Mouse (Mus musculus): Measurements from ENCODE around the gene E330021D16Rik.
"Not testable (repeated sequence)": the region's sequence is repeated elsewhere in the genome, so short reads cannot be mapped to it uniquely, and the experiment has no call there.

Gene E330021D16Rik

GRCm38 (mm10) chr6:136415133-136415775 is at the start of gene E330021D16Rik:
TSS of gene E330021D16Rik (minus strand) at chr6:136415569.
- DNase-seq (ENCODE audit: low read depth, low spot score): no peak

GRCm38 (mm10) chr6:136465021-136465420 is 49.7 kb upstream of the E330021D16Rik start:
- no peak for DNase-seq (ENCODE audit: low read depth, low spot score)

GRCm38 (mm10) chr6:136464121-136464621 is 48.8 kb upstream of the E330021D16Rik start:
- no peak for DNase-seq (ENCODE audit: low read depth, low spot score)

GRCm38 (mm10) chr6:136463491-136463890 is 48.1 kb upstream of the E330021D16Rik start:
- DNase-seq (ENCODE audit: low read depth, low spot score): no peak

- DNase-seq (ENCODE audit: low read depth, low spot score): no peak
Measured at GRCm38 (mm10) chr6:136459156-136459555, 43.8 kb upstream of the E330021D16Rik start.

GRCm38 (mm10) chr6:136456302-136456701 is 40.9 kb upstream of the E330021D16Rik start:
- no peak for DNase-seq (ENCODE audit: low read depth, low spot score)

- no peak for DNase-seq (ENCODE audit: low read depth, low spot score)
Measured at GRCm38 (mm10) chr6:136455696-136456095, 40.3 kb upstream of the E330021D16Rik start.

- no peak for DNase-seq (ENCODE audit: low read depth, low spot score)
Measured at GRCm38 (mm10) chr6:136452623-136453022, 37.3 kb upstream of the E330021D16Rik start.

- no peak for DNase-seq (ENCODE audit: low read depth, low spot score)
Measured at GRCm38 (mm10) chr6:136450863-136451262, 35.5 kb upstream of the E330021D16Rik start.

- DNase-seq (ENCODE audit: low read depth, low spot score): no peak
Measured at GRCm38 (mm10) chr6:136449930-136450329, 34.6 kb upstream of the E330021D16Rik start.

- DNase-seq (ENCODE audit: low read depth, low spot score): no peak
Measured at GRCm38 (mm10) chr6:136449270-136449692, 33.9 kb upstream of the E330021D16Rik start.

GRCm38 (mm10) chr6:136439205-136439604 is 23.8 kb upstream of the E330021D16Rik start:
- DNase-seq (ENCODE audit: low read depth, low spot score): not testable (repeated sequence)

GRCm38 (mm10) chr6:136436151-136436550 is 20.8 kb upstream of the E330021D16Rik start:
- DNase-seq (ENCODE audit: low read depth, low spot score): not testable (repeated sequence)

GRCm38 (mm10) chr6:136433573-136433972 is 18.2 kb upstream of the E330021D16Rik start:
- DNase-seq (ENCODE audit: low read depth, low spot score): no peak

- DNase-seq (ENCODE audit: low read depth, low spot score): no peak
Measured at GRCm38 (mm10) chr6:136431896-136432248, 16.5 kb upstream of the E330021D16Rik start.

GRCm38 (mm10) chr6:136431169-136431895 is 16.0 kb upstream of the E330021D16Rik start:
- DNase-seq (ENCODE audit: low read depth, low spot score): no peak

GRCm38 (mm10) chr6:136429441-136429840 is 14.1 kb upstream of the E330021D16Rik start:
- no peak for DNase-seq (ENCODE audit: low read depth, low spot score)

- DNase-seq (ENCODE audit: low read depth, low spot score): no peak
Measured at GRCm38 (mm10) chr6:136428412-136428811, 13.0 kb upstream of the E330021D16Rik start.

GRCm38 (mm10) chr6:136427240-136427639 is 11.9 kb upstream of the E330021D16Rik start:
- DNase-seq (ENCODE audit: low read depth, low spot score): no peak

- no peak for DNase-seq (ENCODE audit: low read depth, low spot score)
Measured at GRCm38 (mm10) chr6:136425956-136426355, 10.6 kb upstream of the E330021D16Rik start.

- DNase-seq (ENCODE audit: low read depth, low spot score): no peak
Measured at GRCm38 (mm10) chr6:136424166-136424565, 8.8 kb upstream of the E330021D16Rik start.

- DNase-seq (ENCODE audit: low read depth, low spot score): no peak
Measured at GRCm38 (mm10) chr6:136423201-136423600, 7.8 kb upstream of the E330021D16Rik start.
